Mouse (Mus musculus): ENCODE measurements around the gene Plin2.

DNA sequence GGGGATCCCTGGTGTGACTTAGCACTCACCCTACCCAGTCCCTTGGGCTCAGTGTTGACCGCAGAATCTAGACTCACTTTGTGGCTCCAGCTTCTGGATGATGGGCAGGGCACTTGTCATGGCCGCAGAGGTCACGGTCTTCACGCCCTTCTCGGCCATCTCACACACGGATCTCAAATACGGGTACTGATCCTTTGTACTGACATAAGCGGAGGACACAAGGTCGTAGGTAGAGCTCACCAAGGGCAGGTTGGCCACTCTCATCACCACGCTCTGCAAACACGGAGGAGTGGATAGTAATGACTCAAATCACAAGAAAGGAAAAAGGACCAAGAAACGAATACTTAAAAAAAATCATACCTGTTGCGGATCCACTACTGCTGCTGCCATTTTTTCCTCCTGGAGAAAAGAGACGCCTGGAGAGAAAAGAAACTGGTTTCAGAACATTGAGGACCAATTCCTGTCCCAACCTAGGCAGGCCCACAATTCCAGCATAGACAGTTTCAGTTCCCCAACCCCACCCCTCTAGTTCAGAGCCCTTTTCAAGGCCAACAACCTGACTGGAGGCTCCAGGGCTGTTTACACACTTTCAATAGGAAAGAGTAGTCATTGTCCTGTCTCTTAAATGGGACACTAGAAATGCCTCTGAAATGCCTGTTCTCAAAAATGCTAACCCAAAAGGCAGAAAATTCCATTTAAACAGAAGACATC, 1.4 kb downstream of the Plin2 start:
- TF ChIP-seq GATA1 (IDR thresholded peaks at IDR 0.05; ENCODE audit: low read length) (no peak), TAL1 (IDR thresholded peaks at IDR 0.05; ENCODE audit: low read length) (no peak)
